Mouse (Mus musculus): ENCODE results near the gene Ctnnbl1. TPM values are rescaled to one million over a fixed set of nuclear protein-coding genes. Genes with fewer than 3 reads are reported as not detected.

Gene Ctnnbl1
- polyA plus RNA-seq (2014; fragmentation: Nextera tagmentation; extraction: Ambion mirVana) = 61.2 and 78.7 TPM in 2 replicates

GRCm38 (mm10) chr2:157736854-157737850 lies at the start of gene Ctnnbl1:
Gene Ctnnbl1 (plus strand): TSS chr2:157737401.
- Histone ChIP-seq H3K27ac (replicated peaks; ENCODE audit: low read depth, low read length) (no peak within 1 kb of the TSS), H3K27me3 (ENCODE audit: control insufficient read depth, insufficient read depth, low read length) (no peaks in the 10 kb centered on the region), H3K9me3 (ENCODE audit: control insufficient read depth, low read length) (no peaks in the 10 kb centered on the region), H3K4me3 (replicated peaks; ENCODE audit: low read depth, low read length) (peak within 1 kb of the TSS; percentile 71), H3K36me3 (ENCODE audit: control insufficient read depth, insufficient read depth, low read length) (no peaks in the 10 kb centered on the region; the same call in 1 of the 2 replicates), H3K4me1 (ENCODE audit: control insufficient read depth, insufficient read depth, low read length) (peaks cover 4% of the 10 kb centered on the region; the same call in 1 of the 2 replicates), H3K4me2 (ENCODE audit: low read length) (peak within 1 kb of the TSS; percentile 83), H3K9ac (replicated peaks; ENCODE audit: low read length) (peak within 1 kb of the TSS; percentile 61)
- peak; percentile 91 for ATAC-seq (ENCODE audit: low FRiP score, low TSS enrichment)
- 12% methylated on average over 44 of the region's 44 CpGs for WGBS
- DNase-seq = peak; percentile 100

- Histone ChIP-seq H3K4me2 (ENCODE audit: low read length) (no peak overlapping the region), H3K27ac (replicated peaks; ENCODE audit: low read depth, low read length) (no peak overlapping the region), H3K4me1 (ENCODE audit: control insufficient read depth, insufficient read depth, low read length) (peaks cover 18% of the 10 kb centered on the region; the same call in 1 of the 2 replicates), H3K27me3 (ENCODE audit: control insufficient read depth, insufficient read depth, low read length) (no peaks in the 10 kb centered on the region), H3K9me3 (ENCODE audit: control insufficient read depth, low read length) (no peaks in the 10 kb centered on the region), H3K9ac (replicated peaks; ENCODE audit: low read length) (no peak overlapping the region), H3K4me3 (replicated peaks; ENCODE audit: low read depth, low read length) (no peak overlapping the region), H3K36me3 (ENCODE audit: control insufficient read depth, insufficient read depth, low read length) (no peaks in the 10 kb centered on the region)
- WGBS = 73% methylated on average over 3 of the region's 3 CpGs
- DNase-seq (no peak), ATAC-seq (ENCODE audit: low FRiP score, low TSS enrichment) (no peak)
These were observed 49.7 kb upstream of the Ctnnbl1 start for GRCm38 (mm10) chr2:157687506-157687905.

DNA sequence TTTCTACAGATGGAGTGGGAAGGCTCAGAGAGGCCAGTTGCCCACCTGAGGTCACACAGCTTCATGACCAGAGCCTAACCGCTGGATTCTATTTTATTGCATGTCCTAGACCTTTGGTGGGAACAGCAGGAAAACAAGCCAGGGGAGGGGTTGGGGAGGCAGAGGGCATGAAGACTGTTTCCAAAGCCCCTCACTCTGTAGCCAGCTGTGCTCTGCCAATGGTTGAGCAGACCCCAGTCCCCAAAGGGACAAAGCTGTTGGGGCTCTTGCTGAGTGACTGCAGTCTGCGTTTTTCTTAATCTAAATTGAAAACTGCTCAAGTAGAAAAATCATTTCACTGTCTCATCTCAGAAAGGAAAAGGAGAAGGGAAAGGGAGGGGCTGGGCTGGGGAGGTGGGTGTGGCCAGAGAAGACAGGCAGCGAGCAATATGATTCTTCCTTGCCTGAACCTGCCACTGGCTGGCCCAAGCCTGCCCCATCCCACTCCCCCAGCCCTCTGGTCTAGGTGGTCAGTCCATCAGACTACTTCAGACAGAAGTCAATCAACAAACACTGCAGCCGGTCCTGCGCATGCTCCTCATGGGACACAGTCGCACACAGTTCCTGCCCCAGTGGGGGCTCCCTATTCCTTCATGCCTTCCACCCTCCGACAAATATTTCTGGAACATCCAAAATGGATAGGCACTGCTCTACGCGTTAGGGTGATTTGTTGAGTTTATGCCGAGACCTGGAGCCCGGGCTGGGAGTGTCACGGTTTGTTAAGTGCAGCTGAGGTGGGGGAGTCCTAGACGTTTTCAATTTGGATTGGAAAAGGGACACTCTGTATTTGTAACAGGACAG lies 45.7 kb upstream of the Ctnnbl1 start:
- no peak for DNase-seq
- no peak overlapping the region for H3K4me2 ChIP-seq (ENCODE audit: low read length)
- WGBS = 50% methylated on average over 13 of the region's 13 CpGs
- 0 out of 2 replicates have a peak, but pooled peaks have one; percentile 48 for ATAC-seq (ENCODE audit: low FRiP score, low TSS enrichment)
- H3K9ac ChIP-seq (replicated peaks; ENCODE audit: low read length) = no peak overlapping the region
- no peaks in the 10 kb centered on the region for H3K27me3 ChIP-seq (ENCODE audit: control insufficient read depth, insufficient read depth, low read length)
- H3K27ac ChIP-seq (replicated peaks; ENCODE audit: low read depth, low read length) = peak overlapping the region; percentile 70
- no peaks in the 10 kb centered on the region for H3K9me3 ChIP-seq (ENCODE audit: control insufficient read depth, low read length)
- H3K4me3 ChIP-seq (replicated peaks; ENCODE audit: low read depth, low read length) = no peak overlapping the region
- H3K4me1 ChIP-seq (ENCODE audit: control insufficient read depth, insufficient read depth, low read length) = peaks cover 26% of the 10 kb centered on the region
- no peaks in the 10 kb centered on the region for H3K36me3 ChIP-seq (ENCODE audit: control insufficient read depth, insufficient read depth, low read length)

DNA sequence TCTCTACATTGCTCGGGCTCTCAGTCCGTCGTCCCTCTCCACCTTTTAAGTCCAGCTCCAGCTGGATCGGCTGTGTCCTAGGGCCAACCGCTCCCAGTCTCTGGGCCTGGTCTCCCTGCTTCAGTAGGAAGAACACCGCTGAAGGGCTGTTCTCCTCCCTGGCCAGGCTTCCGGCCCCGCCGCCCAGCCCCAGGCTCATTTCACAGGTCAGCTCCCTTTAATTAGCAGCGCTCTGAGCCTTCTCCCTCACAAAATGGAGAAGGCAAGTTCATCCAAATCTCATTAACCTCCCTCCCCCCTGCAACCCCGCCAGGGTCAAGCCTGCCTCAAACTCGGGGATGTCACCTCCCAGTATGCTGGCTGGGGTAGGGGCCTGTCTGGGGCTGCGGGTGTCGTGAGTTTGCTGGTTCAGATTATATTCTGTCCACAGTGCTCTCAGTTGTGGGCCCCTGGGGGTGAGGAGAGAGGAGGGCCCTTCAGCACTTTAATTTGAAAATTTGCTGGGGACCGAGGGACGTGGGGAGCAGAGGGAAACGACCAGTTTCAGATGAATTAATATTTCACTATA lies 44.8 kb upstream of the Ctnnbl1 start:
- DNase-seq (no peak), ATAC-seq (ENCODE audit: low FRiP score, low TSS enrichment) (no peak)
- H3K4me3 ChIP-seq (replicated peaks; ENCODE audit: low read depth, low read length) = no peak overlapping the region
- H3K27ac ChIP-seq (replicated peaks; ENCODE audit: low read depth, low read length) = peak overlapping the region; percentile 70
- no peak overlapping the region for H3K9ac ChIP-seq (replicated peaks; ENCODE audit: low read length)
- peaks cover 30% of the 10 kb centered on the region for H3K4me1 ChIP-seq (ENCODE audit: control insufficient read depth, insufficient read depth, low read length)
- WGBS = 18% methylated on average over 17 of the region's 17 CpGs
- no peaks in the 10 kb centered on the region for H3K36me3 ChIP-seq (ENCODE audit: control insufficient read depth, insufficient read depth, low read length)
- no peaks in the 10 kb centered on the region for H3K27me3 ChIP-seq (ENCODE audit: control insufficient read depth, insufficient read depth, low read length)
- H3K4me2 ChIP-seq (ENCODE audit: low read length) = no peak overlapping the region
- H3K9me3 ChIP-seq (ENCODE audit: control insufficient read depth, low read length) = no peaks in the 10 kb centered on the region

- Histone ChIP-seq H3K36me3 (ENCODE audit: control insufficient read depth, insufficient read depth, low read length) (no peaks in the 10 kb centered on the region), H3K4me2 (ENCODE audit: low read length) (no peak overlapping the region), H3K9me3 (ENCODE audit: control insufficient read depth, low read length) (no peaks in the 10 kb centered on the region), H3K27me3 (ENCODE audit: control insufficient read depth, insufficient read depth, low read length) (no peaks in the 10 kb centered on the region), H3K27ac (replicated peaks; ENCODE audit: low read depth, low read length) (no peak overlapping the region), H3K9ac (replicated peaks; ENCODE audit: low read length) (no peak overlapping the region), H3K4me3 (replicated peaks; ENCODE audit: low read depth, low read length) (no peak overlapping the region), H3K4me1 (ENCODE audit: control insufficient read depth, insufficient read depth, low read length) (peaks cover 30% of the 10 kb centered on the region)
- DNase-seq (no peak), ATAC-seq (ENCODE audit: low FRiP score, low TSS enrichment) (no peak)
- 87% methylated on average over 3 of the region's 3 CpGs for WGBS
These were observed 43.6 kb upstream of the Ctnnbl1 start for GRCm38 (mm10) chr2:157693576-157693975.

- peak; percentile 66 for DNase-seq
- ATAC-seq (ENCODE audit: low FRiP score, low TSS enrichment) = peak; percentile 58; the same call in 1 of the 2 replicates
- Histone ChIP-seq H3K36me3 (ENCODE audit: control insufficient read depth, insufficient read depth, low read length) (no peaks in the 10 kb centered on the region), H3K4me3 (replicated peaks; ENCODE audit: low read depth, low read length) (no peak overlapping the region), H3K27me3 (ENCODE audit: control insufficient read depth, insufficient read depth, low read length) (no peaks in the 10 kb centered on the region), H3K9me3 (ENCODE audit: control insufficient read depth, low read length) (no peaks in the 10 kb centered on the region), H3K27ac (replicated peaks; ENCODE audit: low read depth, low read length) (peak overlapping the region; percentile 66), H3K4me2 (ENCODE audit: low read length) (no peak overlapping the region), H3K9ac (replicated peaks; ENCODE audit: low read length) (no peak overlapping the region), H3K4me1 (ENCODE audit: control insufficient read depth, insufficient read depth, low read length) (peaks cover 34% of the 10 kb centered on the region)
- WGBS = 6% methylated on average over 7 of the region's 7 CpGs
These were observed 40.9 kb upstream of the Ctnnbl1 start for GRCm38 (mm10) chr2:157696297-157696731.

GRCm38 (mm10) chr2:157703155-157703554 lies 34.0 kb upstream of the Ctnnbl1 start:
- no peak overlapping the region for H3K9ac ChIP-seq (replicated peaks; ENCODE audit: low read length)
- H3K27ac ChIP-seq (replicated peaks; ENCODE audit: low read depth, low read length) = peak overlapping the region; percentile 58
- H3K9me3 ChIP-seq (ENCODE audit: control insufficient read depth, low read length) = no peaks in the 10 kb centered on the region
- H3K4me1 ChIP-seq (ENCODE audit: control insufficient read depth, insufficient read depth, low read length) = peaks cover 56% of the 10 kb centered on the region
- DNase-seq (peak; percentile 69), ATAC-seq (ENCODE audit: low FRiP score, low TSS enrichment) (no peak)
- no peak overlapping the region for H3K4me2 ChIP-seq (ENCODE audit: low read length)
- 6% methylated on average over 8 of the region's 8 CpGs for WGBS
- H3K4me3 ChIP-seq (replicated peaks; ENCODE audit: low read depth, low read length) = no peak overlapping the region
- H3K36me3 ChIP-seq (ENCODE audit: control insufficient read depth, insufficient read depth, low read length) = no peaks in the 10 kb centered on the region
- no peaks in the 10 kb centered on the region for H3K27me3 ChIP-seq (ENCODE audit: control insufficient read depth, insufficient read depth, low read length)
